Mouse (Mus musculus) myocyte (in vitro differentiated cells): ENCODE data around the gene Prkcq. TPM values are rescaled to one million over a fixed set of nuclear protein-coding genes. Genes with fewer than 3 reads are reported as not detected.

Experiments used
- H3K27me3 ChIP-seq: one replicate; pipeline ENCODE4 v1.6.1; 2011; ENCODE audit not compliant: control insufficient read depth, insufficient read depth, insufficient read length
- H3K36me3 ChIP-seq: one replicate; pipeline ENCODE4 v1.6.1; 2011; ENCODE audit not compliant: control insufficient read depth, insufficient read depth
- H3K4me2 ChIP-seq: one replicate; pipeline ENCODE4 v1.6.1; 2011; ENCODE audit warnings: low read depth, control low read depth
- H3K4me3 ChIP-seq: one replicate; pipeline ENCODE4 v1.5.1; 2011; ENCODE audit warnings: mild to moderate bottlenecking, control low read depth, moderate library complexity
- H3K79me2 ChIP-seq: one replicate; pipeline ENCODE4 v1.6.1; 2011; ENCODE audit not compliant: control insufficient read depth, insufficient read depth
- H3ac ChIP-seq: one replicate; pipeline ENCODE4 v1.6.1; 2011; ENCODE audit not compliant: control insufficient read depth, insufficient read length
- CEBPB ChIP-seq: IDR thresholded peaks from 2 replicates; pipeline ENCODE4 v1.6.1; 2011; ENCODE audit warnings: mild to moderate bottlenecking, moderate library complexity; ENCODE audit not compliant: poor library complexity, insufficient read depth, severe bottlenecking
- E2F4 ChIP-seq: IDR thresholded peaks from one replicate; pipeline ENCODE4 v1.6.1; 2011; ENCODE audit warnings: mild to moderate bottlenecking, control low read depth, moderate library complexity; ENCODE audit not compliant: insufficient read depth
- MAX ChIP-seq: IDR thresholded peaks from one replicate; pipeline ENCODE4 v1.6.1; 2011; ENCODE audit warnings: low read depth, mild to moderate bottlenecking, control low read depth
- MYOD1 ChIP-seq, 3 experiments: IDR thresholded peaks; one replicate each; pipeline ENCODE4 v1.6.1; 2011; ENCODE audit warnings: control low read depth in 2 of 3, low read depth in 2 of 3, mild to moderate bottlenecking in 2 of 3, moderate library complexity in 1 of 3; ENCODE audit not compliant: insufficient read length in 2 of 3, control insufficient read depth in 1 of 3
- MYOG ChIP-seq, 3 experiments: IDR thresholded peaks; one replicate each; pipeline ENCODE4 v1.6.1; 2011; ENCODE audit warnings: control low read depth in 2 of 3, low read depth in 2 of 3, mild to moderate bottlenecking in 2 of 3; ENCODE audit not compliant: insufficient read length in 2 of 3, control insufficient read depth in 1 of 3, insufficient read depth in 1 of 3
- POLR2A ChIP-seq: IDR thresholded peaks from one replicate; pipeline ENCODE4 v1.6.1; 2011; ENCODE audit warnings: low read depth, mild to moderate bottlenecking, control low read depth, moderate library complexity; ENCODE audit not compliant: insufficient read length
- POLR2AphosphoS2 ChIP-seq: IDR thresholded peaks from one replicate; pipeline ENCODE4 v1.6.1; 2011; ENCODE audit warnings: low read depth, control low read depth; ENCODE audit not compliant: insufficient read length
- REST ChIP-seq: IDR thresholded peaks from one replicate; pipeline ENCODE4 v1.6.1; 2011; ENCODE audit warnings: mild to moderate bottlenecking, control low read depth, moderate library complexity; ENCODE audit not compliant: insufficient read depth, insufficient read length
- SRF ChIP-seq: IDR thresholded peaks from one replicate; pipeline ENCODE4 v1.6.1; 2011; ENCODE audit warnings: low read depth; ENCODE audit not compliant: control insufficient read depth, insufficient read length
- TCF12 ChIP-seq: IDR thresholded peaks from one replicate; pipeline ENCODE4 v1.6.1; 2011; ENCODE audit warnings: mild to moderate bottlenecking, control low read depth; ENCODE audit not compliant: poor library complexity, insufficient read depth, severe bottlenecking
- TCF3 ChIP-seq: IDR thresholded peaks from one replicate; pipeline ENCODE4 v1.6.1; 2011; ENCODE audit warnings: low read depth, control low read depth; ENCODE audit not compliant: insufficient read length
- USF1 ChIP-seq: IDR thresholded peaks from one replicate; pipeline ENCODE4 v1.6.1; 2011; ENCODE audit warnings: low read depth, mild to moderate bottlenecking, control low read depth, moderate library complexity
- polyA plus RNA-seq: library from polyadenylated mRNA; unstranded; fragments of >200 nt; fragmentation: generic; extraction: Trizol; gene quantifications from one replicate; pipeline ENCODE4 v1.2.1, GENCODE M21; 2012; ENCODE audit warnings: missing spikeins

Gene Prkcq
- polyA plus RNA-seq, 1 experiment, result 0.02 TPM

DNA sequence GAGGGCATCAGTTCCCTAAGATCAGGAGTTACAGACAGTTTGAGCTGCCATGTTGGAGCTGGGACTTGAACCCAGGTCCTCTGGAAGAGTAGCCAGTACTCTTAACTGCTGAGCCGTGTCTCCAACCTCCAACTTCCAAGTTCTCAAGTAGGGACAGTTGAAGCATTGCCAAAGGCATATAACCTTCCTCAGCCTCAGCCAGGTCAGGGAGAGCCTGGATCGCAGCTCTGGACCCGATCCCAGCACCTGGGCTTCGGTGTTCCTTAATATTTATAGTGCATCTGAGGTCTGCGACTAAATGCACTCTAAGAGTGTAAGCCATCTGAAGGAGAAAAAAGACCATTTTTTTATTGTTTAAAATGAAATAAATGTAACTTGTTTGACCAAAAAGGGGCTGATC lies 12.1 kb downstream of the Prkcq start:
- TF ChIP-seq MYOD1 (IDR thresholded peaks at IDR 0.05; ENCODE audit: control insufficient read depth in 1 of 3, insufficient read length in 2 of 3, low read depth in 2 of 3) (no peak), SRF (no peak), CEBPB (no peak), POLR2A (no peak), E2F4 (no peak), MAX (no peak), USF1 (no peak), POLR2AphosphoS2 (no peak), TCF12 (no peak), REST (no peak), TCF3 (no peak), MYOG (IDR thresholded peaks at IDR 0.05; ENCODE audit: control insufficient read depth in 1 of 3, insufficient read depth in 1 of 3, insufficient read length in 2 of 3, low read depth in 2 of 3) (no peak)
- H3ac ChIP-seq, result no peak overlapping the region

DNA sequence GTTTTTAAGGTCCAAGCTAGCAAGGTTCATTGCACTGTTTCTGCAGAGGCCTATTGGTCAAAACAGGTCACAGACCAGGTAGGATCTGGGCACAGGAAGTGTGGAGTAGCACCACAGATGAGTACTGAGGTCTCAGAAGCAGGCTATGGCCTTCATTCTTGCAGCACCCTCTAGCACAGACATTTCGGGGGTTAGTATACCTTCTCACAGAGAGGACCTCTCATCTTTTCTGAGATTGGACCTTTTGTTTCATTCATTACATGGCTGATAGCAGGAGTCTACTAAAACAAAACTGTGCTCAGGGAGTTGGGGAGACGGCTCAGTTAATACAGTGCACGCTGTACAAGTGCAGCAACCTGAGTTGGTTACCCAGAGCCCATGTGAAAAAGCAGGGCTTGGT lies 14.7 kb downstream of the Prkcq start:
- no peaks in the 10 kb centered on the region for H3K27me3 ChIP-seq
- H3ac ChIP-seq, result no peak overlapping the region
- H3K36me3 ChIP-seq, result no peaks in the 10 kb centered on the region
- no peaks in the 10 kb centered on the region for H3K79me2 ChIP-seq
- TF ChIP-seq MYOD1 (IDR thresholded peaks at IDR 0.05; ENCODE audit: control insufficient read depth in 1 of 3, insufficient read length in 2 of 3, low read depth in 2 of 3) (no peak), USF1 (no peak), CEBPB (no peak), MYOG (IDR thresholded peaks at IDR 0.05; ENCODE audit: control insufficient read depth in 1 of 3, insufficient read depth in 1 of 3, insufficient read length in 2 of 3, low read depth in 2 of 3) (no peak), TCF3 (no peak), TCF12 (no peak), SRF (no peak), MAX (no peak), E2F4 (no peak), REST (no peak), POLR2A (no peak), POLR2AphosphoS2 (no peak)
- H3K4me2 ChIP-seq, result no peak overlapping the region
- H3K4me3 ChIP-seq, result no peak overlapping the region

More for the DNA sequence above, 12.1 kb downstream of the Prkcq start:
- Histone ChIP-seq H3K4me2 (no peak overlapping the region), H3K27me3 (no peaks in the 10 kb centered on the region), H3K36me3 (no peaks in the 10 kb centered on the region), H3K4me3 (no peak overlapping the region), H3K79me2 (no peaks in the 10 kb centered on the region)

DNA sequence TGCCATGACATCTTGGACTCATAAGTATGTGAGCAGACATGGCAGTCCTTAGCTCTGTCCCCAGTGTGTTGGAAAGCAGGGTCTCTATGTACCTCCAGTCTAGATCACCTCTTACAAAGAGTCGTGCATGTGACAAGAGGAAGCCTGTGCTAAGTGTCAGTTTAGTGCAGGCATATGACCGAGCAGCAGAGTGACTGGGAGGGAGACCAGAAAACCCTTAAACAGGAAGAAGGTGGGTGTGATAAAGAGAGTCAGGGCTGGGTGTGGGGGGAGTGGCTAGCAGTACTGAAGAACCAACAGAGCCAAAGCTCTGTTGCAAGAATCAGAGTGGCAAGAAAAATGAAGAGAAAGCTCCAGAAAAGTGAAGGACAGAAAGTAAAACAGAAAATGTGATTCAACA lies 15.3 kb downstream of the Prkcq start:
- TF ChIP-seq MAX (no peak), SRF (no peak), POLR2A (no peak), TCF12 (no peak), E2F4 (no peak), MYOG (IDR thresholded peaks at IDR 0.05; ENCODE audit: control insufficient read depth in 1 of 3, insufficient read depth in 1 of 3, insufficient read length in 2 of 3, low read depth in 2 of 3) (no peak), POLR2AphosphoS2 (no peak), CEBPB (no peak)
- Histone ChIP-seq H3K27me3 (no peaks in the 10 kb centered on the region), H3K36me3 (no peaks in the 10 kb centered on the region), H3ac (no peak overlapping the region), H3K4me3 (no peak overlapping the region), H3K79me2 (no peaks in the 10 kb centered on the region), H3K4me2 (no peak overlapping the region)

DNA sequence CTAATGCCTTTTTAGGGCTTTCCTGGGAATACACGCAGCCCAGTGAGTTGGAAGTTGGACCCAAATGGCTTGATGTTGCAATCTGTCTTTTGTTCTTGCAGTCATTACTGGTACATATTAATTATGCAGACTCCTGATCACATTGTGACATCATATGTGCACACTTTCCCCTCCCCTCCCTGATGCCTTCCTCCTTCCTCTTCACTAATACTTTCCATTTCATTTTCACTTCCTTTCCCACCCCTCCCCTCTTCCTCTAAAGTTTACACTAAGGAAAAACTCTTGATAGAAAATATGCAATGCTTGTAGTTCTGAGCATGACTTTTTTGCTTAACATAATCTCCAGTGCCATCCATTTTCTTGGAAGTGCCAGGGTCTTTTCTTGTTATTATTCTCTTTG lies 16.4 kb downstream of the Prkcq start:
- Histone ChIP-seq H3K27me3 (no peaks in the 10 kb centered on the region), H3ac (no peak overlapping the region), H3K79me2 (no peaks in the 10 kb centered on the region), H3K36me3 (no peaks in the 10 kb centered on the region), H3K4me3 (no peak overlapping the region), H3K4me2 (no peak overlapping the region)
- TF ChIP-seq POLR2AphosphoS2 (no peak), USF1 (no peak), POLR2A (no peak), MYOD1 (IDR thresholded peaks at IDR 0.05; ENCODE audit: control insufficient read depth in 1 of 3, insufficient read length in 2 of 3, low read depth in 2 of 3) (no peak), CEBPB (no peak), TCF3 (no peak), REST (no peak), SRF (no peak), TCF12 (no peak), E2F4 (no peak), MAX (no peak), MYOG (IDR thresholded peaks at IDR 0.05; ENCODE audit: control insufficient read depth in 1 of 3, insufficient read depth in 1 of 3, insufficient read length in 2 of 3, low read depth in 2 of 3) (no peak)

DNA sequence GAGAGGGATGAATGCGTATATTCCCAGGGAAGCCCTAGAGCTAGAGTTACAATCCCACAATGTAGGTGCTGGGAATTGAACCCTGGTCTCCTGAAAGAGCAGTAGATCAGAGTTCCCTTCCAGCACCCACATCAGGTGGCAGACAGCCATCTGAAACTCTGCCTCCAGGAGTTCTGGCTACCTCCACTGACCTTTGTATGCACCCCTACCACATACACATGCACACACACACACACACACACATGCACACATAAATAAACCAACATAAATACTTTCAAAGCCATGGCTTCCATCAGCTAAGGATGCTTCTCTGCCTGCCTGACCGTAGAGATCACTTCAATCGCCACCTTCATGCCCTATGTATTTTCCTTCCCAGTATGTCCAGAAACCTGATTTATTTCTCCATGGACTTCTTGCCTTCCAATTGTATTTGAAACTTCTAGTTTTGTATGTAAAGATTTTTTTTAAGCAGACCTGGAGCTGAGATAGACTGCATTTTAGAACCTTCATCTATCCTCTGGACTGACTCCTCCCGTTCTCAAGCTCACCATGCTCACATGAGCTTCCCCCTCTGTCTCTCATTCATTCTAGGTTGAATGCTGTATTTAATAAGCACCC lies 17.4 kb downstream of the Prkcq start:
- H3K4me3 ChIP-seq, result no peak overlapping the region
- H3K4me2 ChIP-seq, result no peak overlapping the region
- H3K79me2 ChIP-seq, result no peaks in the 10 kb centered on the region
- no peaks in the 10 kb centered on the region for H3K27me3 ChIP-seq
- no peak overlapping the region for H3ac ChIP-seq
- no peaks in the 10 kb centered on the region for H3K36me3 ChIP-seq
- TF ChIP-seq TCF3 (no peak), MYOG (IDR thresholded peaks at IDR 0.05; ENCODE audit: control insufficient read depth in 1 of 3, insufficient read depth in 1 of 3, insufficient read length in 2 of 3, low read depth in 2 of 3) (no peak), USF1 (no peak), E2F4 (no peak), TCF12 (no peak), CEBPB (no peak), POLR2A (no peak), MAX (no peak), POLR2AphosphoS2 (no peak), REST (no peak), SRF (no peak), MYOD1 (IDR thresholded peaks at IDR 0.05; ENCODE audit: control insufficient read depth in 1 of 3, insufficient read length in 2 of 3, low read depth in 2 of 3) (no peak)
